Mouse (Mus musculus): ENCODE data around the gene 1700010B08Rik.
"Not testable (repeated sequence)": the region's sequence is repeated elsewhere in the genome, so short reads cannot be mapped to it uniquely, and the experiment has no call there.

1700010B08Rik gene

GRCm38 (mm10) chr2:173719115-173719514, at the start of gene 1700010B08Rik:
1700010B08Rik (plus strand) TSS chr2:173719415.
- DNase-seq: not testable (repeated sequence)

- DNase-seq: no peak
Measured at GRCm38 (mm10) chr2:173672328-173672896, 46.8 kb upstream of the 1700010B08Rik start.

- DNase-seq: no peak
Measured at GRCm38 (mm10) chr2:173673469-173673868, 45.7 kb upstream of the 1700010B08Rik start.

- DNase-seq: no peak
Measured at GRCm38 (mm10) chr2:173678593-173678992, 40.6 kb upstream of the 1700010B08Rik start.

- no peak for DNase-seq
Measured at GRCm38 (mm10) chr2:173679217-173679616, 40.0 kb upstream of the 1700010B08Rik start.

- DNase-seq: no peak
Measured at GRCm38 (mm10) chr2:173680153-173680552, 39.1 kb upstream of the 1700010B08Rik start.

GRCm38 (mm10) chr2:173682773-173683172, 36.4 kb upstream of the 1700010B08Rik start:
- DNase-seq: no peak

GRCm38 (mm10) chr2:173685781-173686361, 33.3 kb upstream of the 1700010B08Rik start:
- DNase-seq: no peak

GRCm38 (mm10) chr2:173687363-173687762, 31.9 kb upstream of the 1700010B08Rik start:
- DNase-seq: no peak

GRCm38 (mm10) chr2:173689835-173690234, 29.4 kb upstream of the 1700010B08Rik start:
- no peak for DNase-seq

- DNase-seq: no peak
Measured at GRCm38 (mm10) chr2:173691748-173692147, 27.5 kb upstream of the 1700010B08Rik start.

- no peak for DNase-seq
Measured at GRCm38 (mm10) chr2:173692693-173693092, 26.5 kb upstream of the 1700010B08Rik start.

GRCm38 (mm10) chr2:173698850-173699249, 20.4 kb upstream of the 1700010B08Rik start:
- DNase-seq: no peak

GRCm38 (mm10) chr2:173702096-173702866, 16.9 kb upstream of the 1700010B08Rik start:
- peak; percentile 74 for DNase-seq

- DNase-seq: no peak
Measured at GRCm38 (mm10) chr2:173702867-173703237, 16.4 kb upstream of the 1700010B08Rik start.

GRCm38 (mm10) chr2:173705827-173706551, 13.2 kb upstream of the 1700010B08Rik start:
- no peak for DNase-seq

GRCm38 (mm10) chr2:173707626-173708025, 11.6 kb upstream of the 1700010B08Rik start:
- DNase-seq: not testable (repeated sequence)

GRCm38 (mm10) chr2:173710193-173710592, 9.0 kb upstream of the 1700010B08Rik start:
- DNase-seq: no peak

GRCm38 (mm10) chr2:173712656-173713055, 6.6 kb upstream of the 1700010B08Rik start:
- no peak for DNase-seq

GRCm38 (mm10) chr2:173713241-173713640, 6.0 kb upstream of the 1700010B08Rik start:
- no peak for DNase-seq

- DNase-seq: no peak
Measured at GRCm38 (mm10) chr2:173714620-173715218, 4.5 kb upstream of the 1700010B08Rik start.

- no peak for DNase-seq
Measured at GRCm38 (mm10) chr2:173716966-173717365, 2.2 kb upstream of the 1700010B08Rik start.
